17 mouse cellular contexts compared by ENCODE assay signal in genomic region chr1:90903211-90903945, GRCm38 (mm10). TPM values are rescaled to one million over a fixed set of nuclear protein-coding genes. Genes with fewer than 3 reads are reported as not detected.
DNase-seq lines count a peak whose midpoint lies in the region; ATAC-seq and TF ChIP-seq lines count a peak whose summit lies in the region.
"Had no signal": no experiment of that assay in that cellular context is flagged by ENCODE, and none has a peak within 500 bp of the region (broad histone marks: within the 10 kb centered on the region; RNA-seq: fewer than 3 reads in every experiment).

No protein-coding gene starts in this region.

- H3K27me3 ChIP-seq in heart, embryonic 16.5 days (ENCODE audit: control insufficient read depth, insufficient read depth, low read length), result no peaks in the 10 kb centered on the region
- H3K27me3 ChIP-seq in midbrain, embryonic 10.5 days (ENCODE audit: low read depth, poor library complexity, severe bottlenecking), result no peaks in the 10 kb centered on the region
- H3K27me3 ChIP-seq in midbrain, embryonic 15.5 days (replicated peaks), result no peaks in the 10 kb centered on the region
- no peaks in the 10 kb centered on the region for H3K27me3 ChIP-seq in intestine, postnatal 0 days (replicated peaks; ENCODE audit: control insufficient read depth, insufficient read depth, low read length)
- H3K27me3 ChIP-seq in stomach, postnatal 0 days (ENCODE audit: control insufficient read depth, insufficient read depth, low read length), result no peaks in the 10 kb centered on the region
- H3K27me3 ChIP-seq in midbrain, embryonic 11.5 days (ENCODE audit: control insufficient read depth, insufficient read depth, low read length), result no peaks in the 10 kb centered on the region

- TF ChIP-seq CTCF in intestine, postnatal 0 days (IDR thresholded peaks at IDR 0.05; ENCODE audit: low read depth), result no peak
- TF ChIP-seq CTCF in stomach, postnatal 0 days (IDR thresholded peaks at IDR 0.05; ENCODE audit: low read depth), result no peak

- WGBS in heart, embryonic 16.5 days, result 52% methylated on average over 3 of the region's 3 CpGs
- 61% methylated on average over 3 of the region's 3 CpGs for WGBS in midbrain, embryonic 10.5 days
- WGBS in midbrain, embryonic 15.5 days, result 59% methylated on average over 3 of the region's 3 CpGs
- 43% methylated on average over 3 of the region's 3 CpGs for WGBS in intestine, postnatal 0 days
- 47% methylated on average over 3 of the region's 3 CpGs for WGBS in stomach, postnatal 0 days
- 55% methylated on average over 3 of the region's 3 CpGs for WGBS in midbrain, embryonic 11.5 days

- no peak overlapping the region for H3K4me2 ChIP-seq in heart, embryonic 16.5 days (ENCODE audit: low read depth, low read length)
- H3K4me2 ChIP-seq in midbrain, embryonic 15.5 days, result no peak overlapping the region
- no peak overlapping the region for H3K4me2 ChIP-seq in intestine, postnatal 0 days (replicated peaks; ENCODE audit: low read depth)
- H3K4me2 ChIP-seq in stomach, postnatal 0 days (replicated peaks; ENCODE audit: low read depth), result no peak overlapping the region
- H3K4me2 ChIP-seq in midbrain, embryonic 11.5 days, result no peak overlapping the region
- H3K4me2 ChIP-seq: liver, embryonic 12.5 days had no signal

- H3K9me3 ChIP-seq in heart, embryonic 16.5 days (replicated peaks; ENCODE audit: control insufficient read depth, low read length), result no peaks in the 10 kb centered on the region
- H3K9me3 ChIP-seq in midbrain, embryonic 10.5 days (replicated peaks), result no peaks in the 10 kb centered on the region
- no peaks in the 10 kb centered on the region for H3K9me3 ChIP-seq in midbrain, embryonic 15.5 days
- H3K9me3 ChIP-seq in intestine, postnatal 0 days (ENCODE audit: control insufficient read depth), result no peaks in the 10 kb centered on the region
- no peaks in the 10 kb centered on the region for H3K9me3 ChIP-seq in stomach, postnatal 0 days (ENCODE audit: control insufficient read depth, low read length)
- H3K9me3 ChIP-seq in midbrain, embryonic 11.5 days (ENCODE audit: control insufficient read depth, low read length), result no peaks in the 10 kb centered on the region
- H3K9me3 ChIP-seq: liver, embryonic 12.5 days had no signal

- TF ChIP-seq EP300 in stomach, postnatal 0 days (optimal IDR thresholded peaks at IDR 0.05), result no peak

- intact Hi-C loops in heart, postnatal 25 days (cut with DNase I), result no loop called here

- H3K4me1 ChIP-seq in heart, embryonic 16.5 days (ENCODE audit: control insufficient read depth, insufficient read depth, low read length), result peaks cover 4% of the 10 kb centered on the region
- peaks cover 13% of the 10 kb centered on the region for H3K4me1 ChIP-seq in midbrain, embryonic 10.5 days
- peaks cover 4% of the 10 kb centered on the region; the same call in 1 of the 2 replicates for H3K4me1 ChIP-seq in midbrain, embryonic 15.5 days
- no peaks in the 10 kb centered on the region for H3K4me1 ChIP-seq in intestine, postnatal 0 days (replicated peaks; ENCODE audit: control insufficient read depth, insufficient read depth, low read length)
- H3K4me1 ChIP-seq in stomach, postnatal 0 days (replicated peaks; ENCODE audit: control insufficient read depth, insufficient read depth), result no peaks in the 10 kb centered on the region; the same call in 1 of the 2 replicates
- no peaks in the 10 kb centered on the region for H3K4me1 ChIP-seq in midbrain, embryonic 11.5 days (ENCODE audit: control insufficient read depth, insufficient read depth, low read length)
- H3K4me1 ChIP-seq: liver, embryonic 12.5 days had no signal

- H3K4me3 ChIP-seq in heart, embryonic 16.5 days (ENCODE audit: low read length), result no peak overlapping the region
- no peak overlapping the region for H3K4me3 ChIP-seq in midbrain, embryonic 10.5 days
- H3K4me3 ChIP-seq in midbrain, embryonic 15.5 days, result no peak overlapping the region
- H3K4me3 ChIP-seq in intestine, postnatal 0 days (ENCODE audit: low read depth, low read length), result no peak overlapping the region
- H3K4me3 ChIP-seq in stomach, postnatal 0 days (ENCODE audit: low read depth, low read length), result no peak overlapping the region
- H3K4me3 ChIP-seq in midbrain, embryonic 11.5 days (ENCODE audit: low read depth, low read length), result no peak overlapping the region
- H3K4me3 ChIP-seq: gastrocnemius, adult 2 months; liver, embryonic 12.5 days had no signal

- H3K9ac ChIP-seq in heart, embryonic 16.5 days (ENCODE audit: low read length), result no peak overlapping the region
- no peak overlapping the region for H3K9ac ChIP-seq in midbrain, embryonic 15.5 days
- H3K9ac ChIP-seq in intestine, postnatal 0 days (ENCODE audit: low read depth, low read length), result no peak overlapping the region
- no peak overlapping the region for H3K9ac ChIP-seq in stomach, postnatal 0 days (ENCODE audit: low read length)
- no peak overlapping the region for H3K9ac ChIP-seq in midbrain, embryonic 11.5 days (ENCODE audit: low read length)
- H3K9ac ChIP-seq: liver, embryonic 12.5 days had no signal

- H3K27ac ChIP-seq in heart, embryonic 16.5 days (ENCODE audit: low read length), result peak overlapping the region; percentile 36; the same call in 1 of the 2 replicates
- peak overlapping the region; percentile 38; the same call in 1 of the 2 replicates for H3K27ac ChIP-seq in midbrain, embryonic 10.5 days (replicated peaks)
- H3K27ac ChIP-seq in midbrain, embryonic 15.5 days, result no peak overlapping the region
- peak overlapping the region; percentile 16; the same call in 1 of the 2 replicates for H3K27ac ChIP-seq in intestine, postnatal 0 days (ENCODE audit: low read depth, low read length)
- H3K27ac ChIP-seq in stomach, postnatal 0 days (replicated peaks), result peak overlapping the region; percentile 61; the same call in 1 of the 2 replicates
- no peak overlapping the region for H3K27ac ChIP-seq in midbrain, embryonic 11.5 days (ENCODE audit: low read depth, low read length)
- H3K27ac ChIP-seq: liver, embryonic 12.5 days had no signal

- no peak for DNase-seq in heart, postnatal 25 days (ENCODE audit: low spot score)
- no peak for DNase-seq in midbrain, embryonic 10.5 days (ENCODE audit: low spot score)
- no peak for DNase-seq in stomach, postnatal 0 days (ENCODE audit: low spot score)
- DNase-seq in left cerebral cortex, adult 11 months (ENCODE audit: low spot score), result no peak
- no peak for DNase-seq in midbrain, embryonic 11.5 days (ENCODE audit: low spot score, missing footprints)
- DNase-seq: cerebellum, adult 8-10 months; embryo, embryonic 11 days; thymus, postnatal 36 days had no signal

- no peaks in the 10 kb centered on the region for H3K36me3 ChIP-seq in heart, embryonic 16.5 days (ENCODE audit: control insufficient read depth, insufficient read depth)
- H3K36me3 ChIP-seq in midbrain, embryonic 10.5 days, result no peaks in the 10 kb centered on the region
- H3K36me3 ChIP-seq in midbrain, embryonic 15.5 days (replicated peaks), result no peaks in the 10 kb centered on the region
- H3K36me3 ChIP-seq in intestine, postnatal 0 days (ENCODE audit: control insufficient read depth, insufficient read depth), result no peaks in the 10 kb centered on the region
- H3K36me3 ChIP-seq in stomach, postnatal 0 days (ENCODE audit: control insufficient read depth, insufficient read depth, low read length), result no peaks in the 10 kb centered on the region
- H3K36me3 ChIP-seq in midbrain, embryonic 11.5 days (ENCODE audit: control insufficient read depth, insufficient read depth, low read length), result no peaks in the 10 kb centered on the region
- H3K36me3 ChIP-seq: liver, embryonic 12.5 days had no signal

- ATAC-seq in heart, embryonic 16.5 days (replicated peaks; ENCODE audit: extremely low read depth, insufficient read depth, low FRiP score), result no peak
- ATAC-seq in midbrain, embryonic 15.5 days (replicated peaks), result no peak
- no peak for ATAC-seq in intestine, postnatal 0 days
- ATAC-seq in stomach, postnatal 0 days (ENCODE audit: low FRiP score, low TSS enrichment), result no peak
- ATAC-seq in midbrain, embryonic 11.5 days (ENCODE audit: low FRiP score), result no peak
- ATAC-seq: forebrain, embryonic 14.5 days; inflammation-experienced regulatory T-cells, adult 6 months; liver, embryonic 12.5 days had no signal

RNA-seq across cellular contexts. Expression of gene Mlph, which starts 11.5 kb away (rescaled TPM):
- polyA plus RNA-seq in heart, embryonic 16.5 days (2015; fragmentation: Nextera tagmentation; extraction: Ambion mirVana), result 0.33 and 0.66 TPM in 2 replicates
- total RNA-seq in heart, postnatal 25 days (2021), result under 1 TPM; 0.87 to 0.99 TPM
- 0.14 and 0.20 TPM in 2 replicates for polyA plus RNA-seq in midbrain, embryonic 10.5 days (2016; fragmentation: Nextera tagmentation; extraction: Ambion mirVana)
- 0.23 and 0.46 TPM in 2 replicates for polyA plus RNA-seq in midbrain, embryonic 15.5 days (2015; fragmentation: Nextera tagmentation; extraction: Ambion mirVana)
- 3.0 and 3.4 TPM in 2 replicates for polyA plus RNA-seq in intestine, postnatal 0 days (2015; fragmentation: Nextera tagmentation; extraction: Ambion mirVana)
- polyA plus RNA-seq in stomach, postnatal 0 days (2015; fragmentation: Nextera tagmentation; extraction: Ambion mirVana), result 8.8 and 9.8 TPM in 2 replicates
- polyA plus RNA-seq in midbrain, embryonic 11.5 days (2014; fragmentation: Nextera tagmentation; extraction: Ambion mirVana), result 0.10 and 0.33 TPM in 2 replicates
- polyA plus RNA-seq: inflammation-experienced regulatory T-cells, adult 6 months; liver, embryonic 12.5 days had no signal

RNA-seq across cellular contexts. Expression of gene Prlh, which starts 49.5 kb away (rescaled TPM):
- polyA plus RNA-seq in heart, embryonic 16.5 days (2015; fragmentation: Nextera tagmentation; extraction: Ambion mirVana), result not detected in 2 replicates
- not detected for total RNA-seq in heart, postnatal 25 days (2021)
- not detected in 2 replicates for polyA plus RNA-seq in midbrain, embryonic 10.5 days (2016; fragmentation: Nextera tagmentation; extraction: Ambion mirVana)
- polyA plus RNA-seq in midbrain, embryonic 15.5 days (2015; fragmentation: Nextera tagmentation; extraction: Ambion mirVana), result not detected in 2 replicates
- not detected in 2 replicates for polyA plus RNA-seq in intestine, postnatal 0 days (2015; fragmentation: Nextera tagmentation; extraction: Ambion mirVana)
- polyA plus RNA-seq in stomach, postnatal 0 days (2015; fragmentation: Nextera tagmentation; extraction: Ambion mirVana), result not detected in 2 replicates
- polyA plus RNA-seq in midbrain, embryonic 11.5 days (2014; fragmentation: Nextera tagmentation; extraction: Ambion mirVana), result not detected in 2 replicates
- total RNA-seq: gastrocnemius, adult 2 months; layer of hippocampus, postnatal 10 days had no signal
- polyA plus RNA-seq: forebrain, embryonic 14.5 days; heart, postnatal 0 days; inflammation-experienced regulatory T-cells, adult 6 months; liver, embryonic 12.5 days had no signal

RNA-seq across cellular contexts. Expression of gene Col6a3, which starts 59.6 kb away (rescaled TPM):
- polyA plus RNA-seq in heart, embryonic 16.5 days (2015; fragmentation: Nextera tagmentation; extraction: Ambion mirVana), result 29.4 and 35.2 TPM in 2 replicates
- total RNA-seq in heart, postnatal 25 days (2021), result 10 to 100 TPM; 55.9 to 70.0 TPM
- 3.0 and 5.4 TPM in 2 replicates for polyA plus RNA-seq in midbrain, embryonic 10.5 days (2016; fragmentation: Nextera tagmentation; extraction: Ambion mirVana)
- 7.3 and 8.8 TPM in 2 replicates for polyA plus RNA-seq in midbrain, embryonic 15.5 days (2015; fragmentation: Nextera tagmentation; extraction: Ambion mirVana)
- polyA plus RNA-seq in intestine, postnatal 0 days (2015; fragmentation: Nextera tagmentation; extraction: Ambion mirVana), result 31.5 and 33.3 TPM in 2 replicates
- 56.9 and 60.5 TPM in 2 replicates for polyA plus RNA-seq in stomach, postnatal 0 days (2015; fragmentation: Nextera tagmentation; extraction: Ambion mirVana)
- polyA plus RNA-seq in midbrain, embryonic 11.5 days (2014; fragmentation: Nextera tagmentation; extraction: Ambion mirVana), result 6.5 and 6.7 TPM in 2 replicates

Comparison
In these comparisons a context has a peak if more than half of its experiments do, and no peak if none do; other contexts are left out.
1. H3K27ac ChIP-seq: peak in heart, embryonic 16.5 days (single experiment), midbrain, embryonic 10.5 days (single experiment), intestine, postnatal 0 days (single experiment) and stomach, postnatal 0 days (single experiment); none in midbrain, embryonic 15.5 days (single experiment) and midbrain, embryonic 11.5 days (single experiment).